Mouse (Mus musculus) large intestine, adult 2 months (tissue): ENCODE measurements around the gene Gm12886. TPM values are rescaled to one million over a fixed set of nuclear protein-coding genes. Genes with fewer than 3 reads are reported as not detected.

Experiments
- DNase-seq: peaks from one replicate; pipeline ENCODE4 v3.0.0-alpha.2; 2012; ENCODE audit warnings: low read depth, low spot score
- WGBS: fragments of 180-500 bp; shearing (Covaris S2); methylation state at CpG from one replicate; pipeline ENCODE4 v1.1.7; 2018; 5-methylcytosine and 5-hydroxymethylcytosine counted together
- polyA plus RNA-seq: library from polyadenylated mRNA; depleted of rRNA; stranded (reverse); fragments of >200 nt; gene quantifications from 2 replicates; pipeline ENCODE4 v1.2.3, GENCODE M21; 2012; rRNA removed

Gene Gm12886
- not detected in 2 replicates for polyA plus RNA-seq

DNA sequence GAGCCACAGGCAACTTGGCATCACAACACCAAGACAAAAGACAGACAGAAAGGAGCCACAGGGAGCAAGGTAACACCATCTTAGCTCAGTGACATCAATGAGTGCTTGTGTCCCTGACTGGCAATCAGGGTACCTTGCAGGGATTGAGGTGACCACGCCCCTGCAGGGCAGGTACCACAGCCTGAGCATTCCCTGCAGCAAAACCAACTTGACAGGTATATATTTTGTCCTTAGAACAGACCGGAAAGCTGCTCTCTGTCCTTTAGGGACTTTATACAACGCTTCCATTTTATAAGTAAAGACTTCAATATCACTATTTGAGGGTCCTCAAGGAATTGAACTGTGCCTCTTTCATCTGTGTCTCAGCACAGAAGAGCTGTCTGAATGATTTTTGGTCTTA is at the start of gene Gm12886:
Gene Gm12886 (minus strand): TSS at position 101 of the 400 bp plus-strand sequence.
- WGBS, result 53% methylated on average over 3 of the region's 3 CpGs
- DNase-seq, result no peak

Other genes starting within 250 kb of the Gm12886 start
- gene Rlf, start 208.0 kb downstream of the Gm12886 start, polyA plus RNA-seq, result 1.6 and 3.0 TPM in 2 replicates
- gene Gm12888, start 98.2 kb downstream of the Gm12886 start, polyA plus RNA-seq, result not detected in 2 replicates
- gene Gm12887, start 199.0 kb upstream of the Gm12886 start, polyA plus RNA-seq, result not detected in 2 replicates